Mouse (Mus musculus) cerebellum, postnatal 25 days (tissue): Measurements from ENCODE around the gene Jarid2.

Experiments used
- DNase-seq, 2 experiments: peaks; one replicate each; pipeline ENCODE4 v3.0.0; 2021; ENCODE audit warnings: mixed read lengths in 2 of 2

The Jarid2 gene

DNA sequence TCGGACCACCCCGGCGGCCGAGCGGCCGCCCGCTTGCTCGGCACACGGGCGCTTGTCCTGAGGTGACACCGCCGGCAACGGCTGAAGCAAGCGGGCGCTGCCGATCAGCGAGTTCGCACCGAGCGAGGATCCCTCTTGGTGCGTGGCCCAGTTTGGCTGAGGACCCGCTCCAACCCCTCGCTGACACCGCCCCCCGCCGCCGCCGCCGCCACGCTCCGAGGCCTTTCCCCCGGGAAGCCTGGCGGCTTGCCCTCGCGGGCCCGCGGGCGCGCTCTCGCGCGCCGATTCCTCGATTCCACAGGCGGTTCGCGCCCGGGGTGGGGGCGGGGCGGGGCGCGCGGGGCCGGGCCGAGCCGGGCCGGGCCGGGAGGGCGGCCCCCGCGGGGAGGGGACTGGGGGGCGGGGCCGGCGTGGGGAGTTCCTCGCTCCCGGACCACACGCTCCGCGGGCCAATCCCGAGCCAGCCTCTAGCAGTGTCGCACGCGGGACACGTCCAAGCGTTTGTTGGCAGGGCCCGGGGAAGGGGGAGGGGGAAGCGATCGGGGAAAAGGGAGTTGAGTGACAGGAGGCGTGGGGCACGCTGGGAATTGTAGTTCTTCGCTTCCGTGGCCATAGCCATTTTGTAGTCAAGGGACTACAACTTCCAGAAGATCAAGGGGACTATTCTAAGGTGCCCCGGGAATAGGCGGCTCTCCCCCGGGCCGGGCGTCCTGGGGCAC lies 1.0 kb downstream of the Jarid2 start:
- peak; percentile 100 for DNase-seq

DNA sequence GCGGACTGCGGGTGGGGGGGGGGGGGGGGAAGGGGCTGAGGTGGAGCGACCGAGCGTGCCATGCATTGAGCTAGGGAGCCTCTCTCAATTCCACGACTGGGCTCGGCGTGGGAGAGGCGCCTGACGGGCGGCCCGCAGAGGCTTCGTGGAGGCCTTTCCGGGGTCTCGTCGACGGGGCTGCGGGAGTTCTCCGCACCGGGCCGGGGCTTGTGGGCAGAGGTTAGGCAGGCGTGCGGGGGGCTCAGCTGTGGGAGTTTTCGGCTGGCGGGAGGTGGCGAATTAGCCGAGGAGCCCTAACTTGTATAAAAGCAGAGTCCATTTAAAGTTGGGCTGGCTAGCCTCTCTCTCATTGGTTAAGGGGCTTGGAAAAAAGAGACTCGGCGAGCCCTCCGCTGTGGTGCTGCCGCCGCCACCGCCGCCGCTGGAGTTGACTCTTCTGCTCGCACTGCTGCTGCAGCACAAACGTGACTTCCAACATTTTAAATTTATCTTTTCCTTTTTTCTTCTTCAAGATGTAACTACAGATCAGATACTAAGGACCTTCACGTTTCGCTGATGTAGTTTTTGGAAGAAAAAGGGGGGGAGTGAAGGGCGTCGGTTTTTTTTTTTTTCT lies 1.8 kb downstream of the Jarid2 start:
- peak; percentile 92 to 96 for DNase-seq

DNA sequence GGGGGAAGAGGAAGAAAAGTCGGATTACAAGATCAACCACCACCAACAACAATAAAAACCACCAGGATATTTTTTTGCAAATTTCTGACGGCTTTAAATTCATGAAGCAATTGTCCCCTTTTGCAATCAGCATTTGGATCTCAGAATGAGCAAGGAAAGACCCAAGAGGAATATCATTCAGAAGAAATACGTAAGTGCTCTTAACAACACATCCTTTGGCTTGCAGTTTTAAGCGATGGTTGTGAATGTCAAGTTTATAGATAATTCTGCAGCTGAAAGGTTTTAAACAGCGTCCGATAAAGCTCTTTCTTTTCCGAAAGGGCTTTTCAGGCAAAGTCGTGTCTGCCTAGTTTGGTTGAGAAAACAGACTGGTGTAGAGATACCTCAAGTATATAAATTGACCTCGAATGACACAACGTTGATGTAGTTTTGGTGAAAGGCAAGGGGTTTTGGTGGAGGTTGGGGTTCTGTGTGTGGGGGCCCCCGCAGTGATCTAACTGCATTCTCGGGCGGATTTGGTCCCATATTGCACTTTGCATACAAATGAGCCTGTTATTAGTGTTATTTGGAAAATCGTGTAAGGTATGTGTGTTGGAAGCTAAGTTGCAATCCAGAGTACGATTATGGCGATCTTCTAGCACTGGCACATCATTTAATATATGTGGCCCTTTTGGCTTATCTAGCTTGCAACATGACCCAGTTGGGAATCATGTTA lies 2.6 kb downstream of the Jarid2 start:
- peak; percentile 42 to 50 for DNase-seq

DNA sequence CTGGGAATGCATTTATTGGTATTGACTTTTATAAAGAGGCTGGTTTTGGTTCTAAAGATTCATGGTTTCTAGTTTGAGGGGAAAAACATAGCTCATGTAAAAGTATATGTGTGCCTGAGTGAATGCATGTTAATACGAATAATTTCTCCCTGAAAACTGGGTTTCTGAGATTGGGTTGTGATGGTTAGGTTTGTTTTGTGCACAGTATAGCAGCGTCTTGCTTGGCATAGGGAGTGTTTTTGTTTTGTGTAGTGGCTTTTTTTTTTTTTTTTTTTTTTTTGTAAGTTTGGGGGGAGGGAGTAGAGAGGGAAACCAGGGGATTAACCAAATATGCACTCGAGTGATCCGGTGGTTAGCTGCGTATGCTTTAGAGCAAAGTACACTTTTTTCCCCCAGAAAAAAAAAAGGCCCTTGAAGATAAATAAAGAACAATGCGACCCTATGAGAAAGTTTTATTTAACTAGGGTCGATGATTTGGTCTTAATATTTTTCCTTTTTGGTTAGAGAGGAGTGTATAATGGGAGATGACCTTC lies 3.2 kb downstream of the Jarid2 start:
- no peak for DNase-seq

DNA sequence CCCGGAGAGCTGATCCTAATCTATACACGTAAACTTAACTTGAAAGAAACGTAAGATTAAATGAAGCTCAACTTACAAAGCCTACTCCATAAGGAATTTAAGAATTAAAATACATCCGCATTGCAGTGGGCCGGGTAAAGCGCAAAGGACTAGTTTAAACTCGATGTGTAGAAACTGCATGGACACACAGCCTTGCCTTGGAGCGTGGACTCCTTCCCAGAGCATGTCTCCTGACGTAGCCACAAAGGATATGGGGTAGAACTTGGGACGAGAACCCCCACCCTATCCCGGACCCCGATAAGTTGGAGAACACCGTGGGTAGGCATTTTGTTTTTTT lies 3.7 kb downstream of the Jarid2 start:
- DNase-seq: no peak

DNA sequence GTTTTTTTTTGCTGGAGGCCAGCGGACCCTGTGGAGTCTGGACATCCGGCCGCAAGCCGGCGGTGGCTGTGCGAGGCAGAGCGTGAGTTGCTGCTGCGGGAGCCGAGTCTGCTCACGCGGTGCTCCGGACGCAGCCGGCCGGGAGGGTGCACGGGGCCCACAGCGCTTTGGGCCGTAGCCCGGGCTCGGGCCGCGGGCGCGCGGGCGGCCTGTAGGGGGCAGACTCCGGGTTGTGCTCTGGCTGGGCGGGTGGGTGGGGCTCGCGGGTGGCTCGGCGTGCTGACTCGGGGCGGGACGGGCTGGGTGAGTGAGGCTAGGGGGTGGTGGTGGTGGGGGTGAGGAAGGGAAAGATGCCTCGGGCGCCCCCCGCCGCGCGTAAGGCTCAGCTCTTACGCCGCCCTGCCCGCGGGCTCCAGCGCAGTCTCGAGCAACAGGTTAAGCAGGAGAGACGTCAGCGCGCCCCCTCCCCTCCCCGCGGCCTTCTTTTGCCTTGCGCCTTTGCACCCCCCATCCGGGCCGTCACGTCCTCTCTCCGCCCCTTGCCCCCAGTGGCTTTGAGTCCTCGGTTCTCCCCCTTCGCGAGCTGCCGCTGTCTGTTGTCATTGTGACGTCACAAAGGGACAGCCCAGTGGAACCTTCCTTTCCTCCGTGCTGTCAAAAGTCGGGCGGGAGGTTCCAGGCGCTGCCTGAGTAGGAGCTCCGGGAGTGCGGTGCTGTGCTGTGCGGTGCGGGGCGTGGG lies 4.3 kb downstream of the Jarid2 start:
- peak; percentile 91 to 94 for DNase-seq

DNA sequence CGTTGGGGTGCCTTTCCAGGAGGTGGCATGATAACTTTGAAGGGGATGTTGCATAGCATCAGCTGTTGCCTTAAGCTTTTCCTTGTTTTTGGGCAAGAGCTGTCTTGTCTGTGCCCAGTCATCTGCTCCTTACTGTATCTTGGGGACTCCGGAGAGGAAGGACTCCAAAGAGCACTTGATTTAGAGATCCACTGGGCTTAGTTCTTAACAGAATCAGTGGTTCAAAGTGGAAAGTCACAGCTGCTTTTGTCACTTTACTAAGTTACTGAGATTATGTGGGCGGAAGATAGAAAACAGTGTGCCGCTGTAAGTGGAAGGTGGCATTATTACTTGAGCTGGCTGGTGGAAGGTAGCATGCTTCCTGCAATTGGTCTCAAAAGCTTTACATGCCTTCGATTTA lies 5.2 kb downstream of the Jarid2 start:
- DNase-seq: no peak

DNA sequence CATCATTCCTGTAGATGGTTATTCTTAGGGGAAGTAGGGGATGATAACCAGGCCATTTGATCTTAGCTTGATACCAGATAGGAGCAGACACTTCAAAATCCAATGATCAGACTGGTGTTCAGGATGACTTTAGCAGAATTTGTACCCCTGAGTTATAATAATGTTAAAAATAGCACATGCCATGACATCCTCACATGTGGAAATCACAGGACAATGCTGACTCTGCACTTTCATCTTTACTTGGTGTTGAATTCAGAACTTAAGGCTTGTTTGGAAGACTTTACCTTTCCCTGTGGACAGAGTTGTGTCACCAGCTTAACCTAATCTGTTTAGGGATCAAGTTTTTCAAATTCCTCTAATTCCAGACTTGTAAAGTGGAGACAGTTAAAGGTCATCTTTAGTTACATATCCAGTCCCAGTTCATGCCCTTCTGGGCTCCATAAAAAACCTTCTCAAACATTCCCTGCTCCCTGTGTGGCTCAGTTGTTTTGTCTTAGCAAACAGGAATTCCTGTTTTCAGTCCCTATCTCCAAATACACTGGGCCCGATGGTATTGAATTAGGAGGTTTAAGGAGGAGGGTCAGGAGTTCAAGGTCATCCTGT lies 5.9 kb downstream of the Jarid2 start:
- DNase-seq: no peak

DNA sequence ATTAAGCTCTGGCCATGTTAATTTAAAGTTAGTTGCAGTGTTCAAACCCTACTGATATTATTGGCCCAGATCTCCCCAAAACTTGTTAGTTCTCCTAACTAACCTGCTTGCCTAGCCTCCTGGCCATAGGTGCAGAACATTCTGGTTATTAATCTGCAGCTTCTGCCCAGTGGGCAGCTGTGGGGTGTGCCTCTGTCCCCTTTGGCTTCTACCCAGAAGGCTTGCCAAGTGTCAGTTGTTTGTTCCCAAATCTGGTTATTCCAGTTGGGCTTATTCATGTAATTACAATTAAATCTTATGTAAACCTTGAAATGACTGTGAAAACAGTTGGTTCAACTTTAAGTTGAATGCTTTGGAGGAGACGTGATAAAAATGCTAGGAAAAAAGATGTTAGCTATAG lies 8.0 kb downstream of the Jarid2 start:
- no peak for DNase-seq

DNA sequence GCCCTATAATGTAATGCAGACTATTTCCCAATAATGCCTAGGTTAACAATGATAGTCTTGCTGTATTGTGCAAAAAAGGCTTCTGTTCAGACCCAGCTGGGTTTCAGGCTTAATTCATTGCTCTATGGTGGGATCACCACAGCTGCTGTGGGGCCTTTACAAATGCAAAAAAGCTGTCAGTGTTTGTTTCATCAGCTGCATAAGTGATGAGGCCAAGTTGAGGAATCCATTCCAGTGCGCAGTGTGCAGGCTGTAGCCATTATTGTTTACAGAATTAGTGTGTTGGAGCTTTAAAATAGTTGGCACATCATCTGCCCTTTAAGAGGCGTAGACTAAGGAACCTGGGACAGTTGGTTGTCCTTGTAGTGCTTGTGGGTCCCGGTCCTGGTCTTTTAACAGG lies 22.5 kb downstream of the Jarid2 start:
- no peak for DNase-seq

DNA sequence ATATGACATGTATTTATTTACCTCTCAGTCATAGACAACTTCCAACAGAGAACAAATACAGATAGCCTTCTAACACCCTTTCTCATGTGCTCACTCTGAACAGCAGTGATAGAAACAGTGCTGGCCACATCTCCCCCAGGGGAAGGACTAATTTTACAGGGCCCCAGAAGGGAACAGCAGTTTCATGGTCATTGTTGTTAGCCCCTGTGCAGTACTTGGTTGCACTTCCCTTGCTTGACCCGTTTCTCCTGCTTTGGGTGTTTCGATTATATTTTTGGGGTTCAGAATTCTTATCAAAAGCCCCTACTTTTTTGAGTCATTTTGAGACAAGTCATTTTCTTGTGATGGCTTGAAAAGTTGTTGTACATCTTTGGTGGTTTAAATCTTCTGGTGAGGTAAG lies 23.9 kb downstream of the Jarid2 start:
- no peak for DNase-seq

DNA sequence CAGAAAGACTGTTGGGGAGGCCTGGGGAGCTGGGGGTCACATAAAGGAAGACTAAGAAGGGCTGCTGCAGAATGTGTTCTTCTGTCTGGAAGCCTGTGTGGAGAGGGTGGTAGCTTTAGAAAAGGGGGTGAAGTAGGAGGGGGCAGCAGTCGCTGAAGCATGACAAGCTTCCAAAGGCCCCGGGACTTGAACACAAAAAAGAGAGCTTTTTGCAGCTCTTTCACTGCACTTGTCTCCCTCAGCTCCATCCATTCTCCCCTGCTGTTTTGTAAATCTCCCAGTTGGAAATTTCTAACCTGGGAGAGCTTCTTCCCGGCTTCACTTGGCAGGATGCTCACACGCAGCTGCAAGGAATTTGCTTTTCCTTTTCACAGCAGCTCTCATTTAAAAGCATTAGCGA lies 26.2 kb downstream of the Jarid2 start:
- no peak for DNase-seq

DNA sequence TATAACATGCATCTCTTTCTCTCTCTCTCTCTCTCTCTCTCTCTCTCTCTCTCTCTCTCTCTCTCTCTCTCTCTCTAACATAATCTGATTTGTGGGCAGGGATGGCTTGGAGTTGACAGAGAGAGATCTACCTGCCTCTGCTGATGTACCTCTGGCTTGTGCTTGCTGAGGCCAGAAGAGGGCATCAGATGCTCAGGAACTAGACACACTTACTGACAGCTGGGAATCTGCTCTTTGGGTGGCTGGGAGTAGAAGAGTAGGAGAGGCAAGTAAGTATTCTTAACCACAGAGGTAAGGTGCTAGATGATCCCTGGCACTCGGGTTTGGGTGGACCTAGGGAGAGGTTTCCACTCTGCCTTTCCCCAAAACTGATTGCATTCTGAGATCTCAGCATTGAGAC lies 29.5 kb downstream of the Jarid2 start:
- DNase-seq: peak in 1 of 2 experiments; percentile 49

DNA sequence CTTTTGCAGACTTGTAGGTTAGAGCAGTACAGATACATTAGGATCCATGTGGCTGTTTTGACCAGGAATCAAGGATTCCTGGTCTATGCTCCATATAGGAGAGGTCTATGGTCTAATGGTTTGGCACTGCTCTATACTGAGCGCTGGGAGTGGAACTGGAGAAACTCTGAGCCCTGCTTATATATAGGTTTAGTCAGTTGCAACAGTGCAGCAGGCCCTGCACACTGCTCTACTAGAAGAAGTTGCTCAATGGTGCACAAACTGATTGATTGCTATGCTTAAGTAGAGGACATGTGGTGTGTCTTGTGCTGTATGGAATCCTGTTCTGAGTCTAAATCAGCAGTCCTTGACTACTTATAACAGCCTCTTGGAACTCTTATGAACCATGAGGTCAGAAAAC lies 31.5 kb downstream of the Jarid2 start:
- DNase-seq: no peak

DNA sequence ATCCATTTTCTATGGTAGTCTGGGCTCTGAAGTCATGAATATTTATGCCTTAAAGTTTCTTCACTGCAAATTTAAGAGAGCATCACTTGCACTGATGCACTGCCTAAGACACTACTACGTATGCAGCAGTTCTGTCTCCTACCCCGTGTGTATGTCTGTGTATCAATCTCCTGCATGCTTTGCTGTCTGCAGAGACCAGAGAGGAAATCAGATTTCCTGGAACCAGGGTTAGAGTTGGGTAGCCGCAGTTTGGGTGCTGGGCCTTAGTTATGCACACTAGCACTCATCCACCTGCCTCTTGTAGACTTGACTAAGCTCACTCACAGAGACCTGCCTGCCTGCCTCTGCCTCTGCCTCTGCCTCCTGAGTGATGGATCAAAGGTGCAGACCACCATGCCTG lies 33.8 kb downstream of the Jarid2 start:
- DNase-seq: no peak

DNA sequence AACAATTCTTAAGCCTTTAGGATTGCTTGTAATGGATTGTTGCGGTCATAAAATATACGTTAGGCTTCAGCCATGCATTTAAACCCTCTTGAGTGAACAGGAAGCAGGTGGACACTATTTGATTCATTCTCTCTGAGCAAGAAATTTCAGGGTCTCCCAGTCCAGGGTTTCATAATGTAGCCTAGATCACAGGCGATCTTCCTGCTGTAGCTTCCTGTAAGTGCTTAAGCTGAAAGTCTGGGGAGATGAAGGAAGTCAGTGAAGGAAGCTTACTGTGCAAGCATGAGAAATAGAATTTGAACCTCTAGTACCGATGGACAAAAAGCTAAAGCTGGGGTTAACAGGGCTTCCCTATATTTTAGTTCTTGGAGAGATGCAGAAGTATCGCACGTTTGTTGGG lies 38.5 kb downstream of the Jarid2 start:
- DNase-seq: no peak

DNA sequence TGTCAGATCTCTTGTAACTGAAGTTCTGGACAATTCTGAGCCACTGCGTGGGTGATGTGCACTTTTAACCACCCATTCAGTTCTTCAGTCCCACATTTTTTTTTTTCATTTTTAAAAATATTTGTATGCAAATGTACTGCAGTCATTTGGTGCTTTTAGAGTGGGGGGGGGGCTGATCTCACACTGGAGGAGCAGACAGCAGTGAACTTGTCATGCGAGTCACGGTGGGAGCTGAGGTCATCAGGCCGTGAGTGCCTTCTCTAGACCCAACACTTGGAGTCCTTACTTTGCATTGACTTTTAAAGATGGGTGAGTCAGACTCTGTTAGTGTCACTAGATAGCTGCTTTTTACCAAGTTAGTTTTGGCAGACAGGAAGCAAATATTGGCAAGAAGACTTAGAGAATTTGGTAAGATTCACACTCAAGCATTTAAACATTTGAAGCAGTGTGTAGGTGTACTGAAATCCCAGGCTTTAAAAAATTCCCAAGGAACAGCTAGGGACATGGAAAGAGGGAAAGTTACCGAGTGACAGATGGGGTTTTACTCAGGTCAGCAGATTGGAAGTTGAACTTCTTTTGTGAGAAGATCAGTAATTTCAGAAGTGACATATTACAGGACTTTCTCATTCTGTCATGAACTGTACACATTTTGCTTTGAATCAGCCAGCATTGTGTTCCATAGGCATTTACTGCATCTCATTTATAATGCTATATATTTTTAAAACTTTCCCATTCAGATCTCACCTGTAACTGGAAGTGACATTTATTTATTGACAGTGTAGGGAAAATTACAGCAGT lies 41.7 kb downstream of the Jarid2 start:
- no peak for DNase-seq

DNA sequence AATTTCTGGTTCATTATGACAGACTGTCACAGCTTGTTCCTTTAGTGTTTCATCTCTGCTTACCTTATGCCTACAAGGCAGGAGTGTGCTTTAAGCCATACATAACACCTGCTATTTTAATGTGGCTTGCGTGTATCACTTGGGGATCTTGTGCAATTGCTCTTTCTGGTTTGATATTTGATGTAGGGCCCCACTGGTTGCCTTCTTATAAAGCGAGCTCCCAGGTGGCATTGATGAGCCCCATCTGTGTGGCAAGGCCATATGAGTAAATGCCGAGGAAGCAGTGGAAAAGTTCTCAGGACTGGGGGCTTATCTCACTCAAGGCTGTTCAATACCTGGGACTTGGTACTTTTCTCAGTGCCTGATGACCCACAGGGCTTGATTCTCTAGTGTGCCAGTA lies 43.5 kb downstream of the Jarid2 start:
- DNase-seq: no peak

DNA sequence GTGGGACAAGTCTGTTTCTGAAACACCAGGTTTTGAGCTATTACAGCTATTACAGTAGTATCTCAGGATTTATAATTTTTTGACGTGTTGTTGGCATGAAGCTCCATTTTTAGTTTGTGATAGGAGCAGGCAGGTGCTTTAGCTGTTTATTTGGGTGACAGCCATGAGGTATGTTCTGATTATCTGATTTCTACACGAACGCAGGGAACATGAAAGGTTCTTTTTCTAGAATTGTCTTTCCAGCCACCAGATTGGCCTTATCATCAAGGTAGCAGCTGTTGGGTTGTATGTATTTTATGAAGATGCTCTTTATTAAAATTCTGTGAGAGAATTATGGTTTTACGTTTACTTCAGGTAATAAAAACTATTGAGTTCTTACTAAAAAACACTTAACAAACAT lies 45.1 kb downstream of the Jarid2 start:
- no peak for DNase-seq

DNA sequence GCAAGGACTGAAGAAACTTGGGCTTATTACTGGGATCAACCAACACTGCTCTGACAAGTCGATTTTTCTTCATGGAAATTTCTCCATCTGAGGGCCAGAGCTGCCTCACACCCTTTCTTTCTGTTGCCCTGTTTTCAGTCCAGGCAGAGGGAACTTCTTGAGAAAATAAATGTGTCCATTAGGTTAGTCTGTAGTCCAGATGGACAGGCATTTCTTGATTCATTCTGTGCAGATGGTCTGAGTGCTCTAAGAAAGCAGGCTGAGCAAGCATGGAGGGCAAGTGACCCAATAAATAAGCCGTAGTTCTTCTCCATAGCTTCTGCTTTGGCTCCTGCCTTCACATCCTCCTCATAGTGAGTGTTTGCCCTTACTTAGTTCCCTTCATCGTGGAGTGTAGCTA lies 46.1 kb downstream of the Jarid2 start:
- no peak for DNase-seq

DNA sequence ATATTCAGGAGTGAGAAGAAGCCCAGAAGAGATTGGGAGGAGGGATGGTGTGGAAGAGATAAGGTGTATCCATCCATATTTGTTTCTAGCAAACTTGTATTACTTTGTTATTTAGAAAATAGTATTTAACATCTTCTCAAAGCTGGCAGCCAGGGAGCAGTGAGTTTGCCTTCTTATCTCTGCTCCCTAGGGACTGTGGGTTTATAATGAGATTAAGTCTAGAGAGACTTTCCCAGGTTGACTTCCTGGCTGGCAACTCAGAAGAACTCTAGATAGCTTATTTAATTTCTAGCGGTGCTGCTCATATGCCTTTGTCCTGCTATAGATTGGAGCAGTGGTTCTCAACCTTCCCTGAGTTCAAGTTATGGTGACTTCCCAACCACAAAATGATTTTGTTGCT lies 51.2 kb downstream of the Jarid2 start:
- DNase-seq: no peak

DNA sequence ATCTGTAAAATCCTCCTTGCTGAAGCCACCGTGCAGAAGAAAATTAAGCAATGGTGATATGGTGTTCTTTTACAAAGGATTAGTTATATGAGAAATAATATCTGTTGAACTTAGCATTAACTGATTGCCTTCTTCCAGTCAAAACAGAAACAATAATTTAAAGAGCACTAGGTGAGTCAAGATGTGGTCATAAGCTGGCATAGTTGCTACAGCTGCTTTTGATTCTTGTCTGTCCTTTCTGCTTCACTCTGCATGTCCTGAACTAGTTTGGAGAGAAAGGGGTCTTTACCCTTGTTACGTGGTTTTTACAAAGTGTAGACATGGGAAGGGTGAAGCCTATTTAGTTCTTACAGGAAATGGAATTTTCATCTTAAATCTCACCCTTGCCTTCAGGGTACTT lies 51.9 kb downstream of the Jarid2 start:
- no peak for DNase-seq
